Mouse (Mus musculus) midbrain, embryonic 11.5 days (tissue): ENCODE results near the gene Nedd4. TPM values are rescaled to one million over a fixed set of nuclear protein-coding genes. Genes with fewer than 3 reads are reported as not detected.

ENCODE experiments used
- ATAC-seq: fragments of 200-750 bp; cut with Nextera tagmentation; 2 replicates; pipeline ENCODE4 v1.8.0; 2017; ENCODE audit warnings: moderate TSS enrichment, moderate library complexity; ENCODE audit not compliant: low FRiP score
- DNase-seq: peaks from one replicate; pipeline ENCODE4 v3.0.0; 2015; ENCODE audit warnings: low spot score; ENCODE audit errors: missing footprints
- H3K27ac ChIP-seq: fragments of 300-500 bp; sonication (generic); 2 replicates; pipeline ENCODE4 v1.5.1; 2014; ENCODE audit warnings: low read depth, low read length
- H3K27me3 ChIP-seq: fragments of 300-500 bp; sonication (generic); 2 replicates; pipeline ENCODE4 v1.6.1; 2014; ENCODE audit warnings: mild to moderate bottlenecking, low read length, moderate library complexity, mixed read lengths; ENCODE audit not compliant: control insufficient read depth, insufficient read depth
- H3K36me3 ChIP-seq: fragments of 300-500 bp; sonication (generic); 2 replicates; pipeline ENCODE4 v1.6.1; 2014; ENCODE audit warnings: mild to moderate bottlenecking, low read length, moderate library complexity, mixed read lengths; ENCODE audit not compliant: control insufficient read depth, insufficient read depth
- H3K4me1 ChIP-seq: fragments of 300-500 bp; sonication (generic); 2 replicates; pipeline ENCODE4 v1.6.1; 2014; ENCODE audit warnings: low read length; ENCODE audit not compliant: control insufficient read depth, insufficient read depth
- H3K4me2 ChIP-seq: fragments of 300-500 bp; sonication (generic); 2 replicates; pipeline ENCODE4 v1.6.1; 2014; ENCODE audit warnings: mild to moderate bottlenecking, moderate library complexity
- H3K4me3 ChIP-seq: fragments of 300-500 bp; sonication (generic); 2 replicates; pipeline ENCODE4 v1.5.1; 2014; ENCODE audit warnings: low read depth, low read length
- H3K9ac ChIP-seq: fragments of 300-500 bp; sonication (generic); 2 replicates; pipeline ENCODE4 v1.6.1; 2014; ENCODE audit warnings: low read length
- H3K9me3 ChIP-seq: fragments of 300-500 bp; sonication (generic); 2 replicates; pipeline ENCODE4 v1.6.1; 2016; ENCODE audit warnings: low read length; ENCODE audit not compliant: control insufficient read depth
- WGBS: fragments of 180-500 bp; shearing (Covaris S2); extraction: QIAGEN DNeasy Blood & Tissue Kit; methylation state at CpG from one replicate; pipeline ENCODE4 v1.1.7; 2014; 5-methylcytosine and 5-hydroxymethylcytosine counted together
- polyA plus RNA-seq: library from polyadenylated mRNA; unstranded; fragments of >200 nt; fragmentation: Nextera tagmentation; extraction: Ambion mirVana; gene quantifications from 2 replicates; pipeline ENCODE4 v1.2.1, GENCODE M21; 2014

Gene Nedd4
- polyA plus RNA-seq, 1 experiment from 2014 or later: 812 TPM

DNA sequence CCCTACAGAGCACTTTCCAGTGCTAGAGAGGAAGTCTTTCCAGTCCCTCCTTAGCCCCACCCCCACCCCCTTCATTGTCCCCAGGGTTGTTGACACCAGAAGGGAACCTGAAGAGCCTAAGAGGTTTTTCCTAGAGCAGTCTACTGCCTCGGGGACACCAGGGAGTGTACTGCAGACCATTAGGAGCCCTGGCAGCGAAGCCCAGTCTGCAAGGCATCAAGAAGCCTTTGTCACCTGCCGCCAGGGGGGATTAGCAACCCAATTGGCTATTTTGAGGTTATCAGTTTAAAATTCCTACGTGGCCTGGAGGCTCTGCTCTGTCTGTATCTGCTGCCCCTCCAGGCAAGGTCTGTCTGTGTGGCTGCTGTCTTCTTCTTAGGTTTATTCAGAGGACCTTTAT lies 117.6 kb downstream of the Nedd4 start:
- WGBS: 4% methylated on average over 4 of the region's 4 CpGs
- ATAC-seq: no peak
- no peaks in the 10 kb centered on the region; the same call in 1 of the 2 replicates for H3K36me3 ChIP-seq

DNA sequence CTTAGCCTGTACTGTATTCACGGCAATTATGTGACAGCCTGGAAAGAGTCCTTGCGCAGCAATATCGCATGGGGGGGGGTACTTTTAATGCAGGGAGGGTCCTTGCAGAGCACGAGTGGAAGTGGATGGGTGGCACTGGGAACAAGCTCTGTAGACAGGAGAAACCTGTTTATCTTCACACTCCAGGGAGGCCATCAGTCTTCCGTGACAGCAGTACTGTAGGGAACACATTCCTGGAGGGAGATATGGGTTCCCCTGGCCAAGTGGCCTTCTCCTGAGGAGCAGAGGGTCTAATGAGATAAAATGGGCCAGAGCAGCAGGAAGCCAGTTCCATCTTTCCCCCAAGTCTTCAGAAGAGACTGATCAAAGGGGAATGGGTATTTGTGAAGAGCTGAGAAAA lies 118.5 kb downstream of the Nedd4 start:
- Histone ChIP-seq H3K4me3 (no peak overlapping the region), H3K9me3 (no peaks in the 10 kb centered on the region), H3K9ac (no peak overlapping the region), H3K4me2 (no peak overlapping the region), H3K27me3 (no peaks in the 10 kb centered on the region), H3K36me3 (no peaks in the 10 kb centered on the region; the same call in 1 of the 2 replicates), H3K4me1 (peaks cover 5% of the 10 kb centered on the region), H3K27ac (no peak overlapping the region)
- no peak for ATAC-seq
- peak; percentile 88 for DNase-seq
- WGBS: 53% methylated on average over 5 of the region's 5 CpGs

More for the DNA sequence above, 117.6 kb downstream of the Nedd4 start:
- Histone ChIP-seq H3K9ac (no peak overlapping the region), H3K9me3 (no peaks in the 10 kb centered on the region), H3K4me1 (peaks cover 5% of the 10 kb centered on the region), H3K27ac (no peak overlapping the region), H3K4me3 (no peak overlapping the region), H3K27me3 (no peaks in the 10 kb centered on the region), H3K4me2 (no peak overlapping the region)
- DNase-seq: peak; percentile 89

DNA sequence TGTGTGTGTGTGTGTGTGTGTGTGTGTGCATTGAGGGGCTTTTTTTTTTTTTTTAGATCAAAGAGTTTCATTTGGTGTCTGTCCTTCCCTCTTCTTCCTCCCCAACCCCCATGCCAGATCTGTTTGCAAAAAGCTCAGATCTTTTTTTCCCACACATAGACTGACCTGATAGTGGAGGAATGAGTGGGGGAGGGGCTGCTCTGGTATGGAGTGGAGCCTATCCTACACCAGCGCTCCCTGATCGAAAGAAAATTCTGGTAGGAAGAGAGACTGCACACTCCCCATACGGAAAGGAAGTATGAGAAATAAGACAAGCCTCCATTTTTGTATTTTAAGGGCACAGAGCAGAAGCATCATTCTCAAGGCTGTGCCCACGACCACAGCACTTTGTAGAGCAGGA lies 119.3 kb downstream of the Nedd4 start:
- Histone ChIP-seq H3K4me3 (no peak overlapping the region), H3K9me3 (no peaks in the 10 kb centered on the region), H3K4me2 (no peak overlapping the region), H3K27me3 (no peaks in the 10 kb centered on the region), H3K36me3 (no peaks in the 10 kb centered on the region; the same call in 1 of the 2 replicates), H3K27ac (no peak overlapping the region), H3K4me1 (peaks cover 5% of the 10 kb centered on the region), H3K9ac (no peak overlapping the region)
- ATAC-seq (no peak), DNase-seq (no peak)
- 48% methylated on average over 4 of the region's 4 CpGs for WGBS

DNA sequence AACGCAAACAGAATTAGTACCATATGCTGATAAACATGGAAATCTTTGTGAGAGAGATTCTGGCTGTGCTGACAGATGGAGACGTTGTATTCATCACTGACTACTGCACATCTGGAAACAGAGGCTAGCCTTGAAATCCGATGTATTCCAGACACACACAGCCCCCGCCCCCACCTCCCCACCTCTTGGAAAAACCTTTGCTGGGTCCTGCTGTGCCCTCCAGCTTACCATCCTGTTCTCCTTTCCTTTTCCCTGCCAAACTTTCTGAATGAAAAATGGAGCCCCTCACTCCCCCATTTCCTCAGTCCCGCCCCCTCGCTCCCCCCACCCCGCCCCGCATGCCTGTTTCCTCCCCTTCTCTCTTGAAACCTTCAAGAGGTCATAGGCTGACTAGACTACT lies 120.0 kb downstream of the Nedd4 start:
- 55% methylated on average over 8 of the region's 8 CpGs for WGBS
- Histone ChIP-seq H3K4me3 (no peak overlapping the region), H3K4me2 (no peak overlapping the region), H3K4me1 (peaks cover 5% of the 10 kb centered on the region), H3K27me3 (no peaks in the 10 kb centered on the region), H3K9me3 (no peaks in the 10 kb centered on the region), H3K9ac (no peak overlapping the region), H3K27ac (no peak overlapping the region), H3K36me3 (no peaks in the 10 kb centered on the region; the same call in 1 of the 2 replicates)
- no peak for ATAC-seq
- DNase-seq: no peak

DNA sequence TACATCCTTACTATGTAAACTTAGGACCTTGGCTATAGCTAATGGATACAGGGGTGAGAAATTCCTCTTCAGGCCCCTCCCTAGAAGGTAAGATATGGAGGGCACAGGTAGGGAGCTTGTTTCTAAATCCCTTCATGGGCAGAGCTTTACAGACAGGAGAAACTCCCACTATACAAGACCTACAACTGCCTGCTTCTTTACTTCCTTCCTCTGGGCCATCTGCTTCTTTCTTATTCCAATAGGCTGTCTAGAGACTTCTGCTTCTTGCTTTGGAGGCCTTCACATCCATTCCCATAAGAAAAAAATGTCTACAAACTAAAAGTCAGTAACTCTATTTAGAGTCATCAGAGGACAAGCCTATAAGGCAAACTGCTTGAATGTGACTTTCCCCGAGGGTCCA lies 125.6 kb downstream of the Nedd4 start:
- WGBS: 89% methylated on average over 1 of the region's 1 CpGs
- no peaks in the 10 kb centered on the region for H3K27me3 ChIP-seq

DNA sequence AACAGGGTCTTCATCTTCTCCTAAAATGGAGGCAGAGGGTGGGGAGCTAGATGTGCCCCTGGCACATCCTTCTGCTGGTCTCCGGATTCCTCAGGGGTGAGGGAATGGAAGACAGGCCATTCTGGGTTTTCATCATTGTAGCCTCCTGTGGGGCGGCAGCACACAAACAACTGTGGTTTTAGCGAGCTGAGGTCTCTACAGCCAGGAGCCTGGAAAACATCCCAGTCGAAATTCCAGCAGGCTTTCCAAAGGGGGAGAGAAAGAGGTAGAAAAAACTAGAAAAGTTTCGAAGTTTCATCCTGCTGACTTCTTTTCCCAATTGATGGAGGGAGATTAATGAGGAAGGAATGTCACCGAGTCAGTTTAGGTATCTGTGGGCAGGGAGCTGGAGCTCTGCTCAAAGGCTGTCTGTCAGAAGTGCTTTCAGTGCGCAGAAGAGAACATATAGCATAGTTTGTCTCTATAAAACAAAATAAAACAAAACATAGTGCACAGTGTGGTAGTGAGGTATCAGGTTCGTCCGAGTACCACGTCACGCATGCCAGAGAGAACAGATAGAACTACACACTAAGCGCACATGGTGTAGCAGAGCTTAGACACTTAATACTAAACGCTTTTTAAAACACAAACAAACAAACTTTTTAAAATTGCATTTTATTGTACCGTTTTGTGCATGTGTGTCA lies 128.5 kb downstream of the Nedd4 start:
- Histone ChIP-seq H3K4me2 (no peak overlapping the region), H3K27me3 (no peaks in the 10 kb centered on the region), H3K9me3 (no peaks in the 10 kb centered on the region; the same call in 1 of the 2 replicates), H3K36me3 (no peaks in the 10 kb centered on the region), H3K4me3 (no peak overlapping the region), H3K27ac (no peak overlapping the region), H3K9ac (no peak overlapping the region), H3K4me1 (peaks cover 4% of the 10 kb centered on the region; the same call in 1 of the 2 replicates)
- WGBS: 54% methylated on average over 14 of the region's 14 CpGs
- ATAC-seq (no peak), DNase-seq (peak; percentile 87)

More for the DNA sequence above, 125.6 kb downstream of the Nedd4 start:
- Histone ChIP-seq H3K27ac (no peak overlapping the region), H3K36me3 (no peaks in the 10 kb centered on the region), H3K4me1 (peaks cover 4% of the 10 kb centered on the region; the same call in 1 of the 2 replicates), H3K4me3 (no peak overlapping the region), H3K4me2 (no peak overlapping the region), H3K9me3 (no peaks in the 10 kb centered on the region), H3K9ac (no peak overlapping the region)
- ATAC-seq (no peak), DNase-seq (no peak)

DNA sequence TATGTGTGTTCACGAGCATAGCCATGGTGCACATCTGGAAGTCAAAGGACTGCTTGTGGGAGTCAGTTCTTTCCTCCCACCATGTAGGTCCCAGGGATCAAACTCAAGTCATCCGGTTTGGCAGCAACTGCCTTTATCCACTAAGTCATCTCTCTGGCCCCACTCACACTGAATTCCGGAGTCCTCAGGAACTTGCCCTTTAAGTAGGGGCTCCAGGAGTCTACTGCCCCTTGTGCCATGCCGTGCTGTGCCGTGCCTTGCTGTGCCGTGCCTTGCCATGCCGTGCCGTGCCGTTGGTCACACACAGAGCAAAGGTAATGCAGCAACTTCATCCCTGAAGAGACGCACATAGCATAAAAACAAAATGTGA lies 129.1 kb downstream of the Nedd4 start:
- H3K27me3 ChIP-seq: no peaks in the 10 kb centered on the region
- H3K27ac ChIP-seq: no peak overlapping the region
- 39% methylated on average over 10 of the region's 10 CpGs for WGBS
- no peak overlapping the region for H3K4me3 ChIP-seq
- H3K9ac ChIP-seq: no peak overlapping the region
- H3K36me3 ChIP-seq: no peaks in the 10 kb centered on the region
- H3K4me2 ChIP-seq: no peak overlapping the region
- H3K4me1 ChIP-seq: peaks cover 4% of the 10 kb centered on the region; the same call in 1 of the 2 replicates
- no peaks in the 10 kb centered on the region; the same call in 1 of the 2 replicates for H3K9me3 ChIP-seq
- DNase-seq (no peak), ATAC-seq (no peak)

DNA sequence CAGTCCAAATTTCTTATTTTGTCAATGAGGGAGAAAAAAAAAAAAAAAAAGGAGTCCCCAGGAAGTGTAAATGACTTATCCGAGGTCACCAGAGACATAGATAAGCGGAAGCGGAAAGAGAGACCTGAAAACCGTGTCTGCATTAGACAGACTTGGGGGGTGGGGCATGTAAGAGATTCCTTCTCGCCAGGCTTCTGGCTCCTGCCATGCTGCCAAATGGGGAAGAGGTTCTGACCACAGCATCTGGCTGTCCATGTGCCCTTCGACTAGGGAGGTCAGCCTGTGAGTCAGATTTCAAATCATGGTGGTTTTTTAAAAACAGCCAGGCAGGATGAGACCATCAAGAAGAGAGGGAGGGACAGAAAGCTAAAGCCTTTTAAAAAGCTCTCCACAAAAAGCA lies 129.5 kb downstream of the Nedd4 start:
- Histone ChIP-seq H3K27ac (no peak overlapping the region), H3K9me3 (no peaks in the 10 kb centered on the region; the same call in 1 of the 2 replicates), H3K4me1 (peaks cover 4% of the 10 kb centered on the region; the same call in 1 of the 2 replicates), H3K4me2 (no peak overlapping the region), H3K36me3 (no peaks in the 10 kb centered on the region), H3K4me3 (no peak overlapping the region), H3K27me3 (no peaks in the 10 kb centered on the region), H3K9ac (no peak overlapping the region)
- DNase-seq (peak; percentile 85), ATAC-seq (no peak)
- 5% methylated on average over 6 of the region's 6 CpGs for WGBS

DNA sequence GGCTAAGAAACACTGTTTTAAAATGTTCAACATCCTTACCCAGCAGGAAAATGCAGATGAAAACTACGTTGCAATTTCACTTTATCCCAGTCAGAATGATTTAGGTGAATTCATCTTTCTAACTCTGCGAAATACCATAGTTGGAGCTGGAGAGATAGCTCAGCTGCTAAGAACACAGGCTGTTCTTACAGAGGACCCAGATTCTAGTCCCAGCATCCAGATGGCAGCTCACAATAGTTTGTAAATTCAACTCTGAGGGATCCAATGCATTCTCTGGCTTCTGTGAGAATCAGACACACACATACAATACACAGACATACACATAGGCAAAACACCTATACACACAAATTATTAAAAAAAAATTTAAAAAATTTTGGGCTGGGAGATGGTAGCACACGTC lies 133.1 kb downstream of the Nedd4 start:
- H3K9ac ChIP-seq: no peak overlapping the region
- WGBS: 92% methylated on average over 3 of the region's 3 CpGs
- H3K27ac ChIP-seq: no peak overlapping the region
- no peaks in the 10 kb centered on the region for H3K36me3 ChIP-seq
- H3K4me3 ChIP-seq: no peak overlapping the region
- H3K9me3 ChIP-seq: no peaks in the 10 kb centered on the region; the same call in 1 of the 2 replicates
- H3K4me2 ChIP-seq: no peak overlapping the region
- DNase-seq (peak; percentile 54), ATAC-seq (no peak)
- H3K27me3 ChIP-seq: no peaks in the 10 kb centered on the region
- H3K4me1 ChIP-seq: peaks cover 4% of the 10 kb centered on the region; the same call in 1 of the 2 replicates
